Mouse (Mus musculus): ENCODE measurements around the gene Ndufaf2. TPM values are rescaled to one million over a fixed set of nuclear protein-coding genes. Genes with fewer than 3 reads are reported as not detected.

The Ndufaf2 gene
- polyA plus RNA-seq, 1 experiment: 29.6 TPM

DNA sequence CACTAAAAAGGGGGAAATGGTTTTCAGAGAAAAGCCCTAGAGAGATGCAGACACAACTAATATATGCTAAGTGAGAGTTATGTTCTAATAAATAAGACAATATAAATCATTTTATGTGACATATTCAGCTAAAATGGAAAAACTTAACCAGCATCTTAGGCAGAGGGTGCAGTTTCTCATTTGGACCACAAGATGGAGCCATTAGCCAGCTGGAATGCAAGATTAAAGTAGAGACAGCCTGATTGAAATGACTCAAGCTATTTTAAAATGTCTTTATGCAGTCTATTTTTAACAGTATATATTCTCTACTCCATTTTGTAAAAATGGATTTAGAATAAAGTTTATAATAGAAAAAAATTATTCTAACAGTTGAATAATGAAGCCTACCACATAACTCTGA, 6.6 kb downstream of the Ndufaf2 start:
- Histone ChIP-seq H3K9me3 (no peaks in the 10 kb centered on the region), H3K27me3 (replicated peaks) (no peaks in the 10 kb centered on the region), H3K4me1 (peaks cover 6% of the 10 kb centered on the region), H3K36me3 (replicated peaks; ENCODE audit: low read length) (no peaks in the 10 kb centered on the region), H3K4me3 (replicated peaks) (no peak overlapping the region)
- TF ChIP-seq GATA1 (IDR thresholded peaks at IDR 0.05; ENCODE audit: borderline replicate concordance, low read length): no peak
- TF ChIP-seq FLI1 (IDR thresholded peaks at IDR 0.05; ENCODE audit: low read length): no peak

DNA sequence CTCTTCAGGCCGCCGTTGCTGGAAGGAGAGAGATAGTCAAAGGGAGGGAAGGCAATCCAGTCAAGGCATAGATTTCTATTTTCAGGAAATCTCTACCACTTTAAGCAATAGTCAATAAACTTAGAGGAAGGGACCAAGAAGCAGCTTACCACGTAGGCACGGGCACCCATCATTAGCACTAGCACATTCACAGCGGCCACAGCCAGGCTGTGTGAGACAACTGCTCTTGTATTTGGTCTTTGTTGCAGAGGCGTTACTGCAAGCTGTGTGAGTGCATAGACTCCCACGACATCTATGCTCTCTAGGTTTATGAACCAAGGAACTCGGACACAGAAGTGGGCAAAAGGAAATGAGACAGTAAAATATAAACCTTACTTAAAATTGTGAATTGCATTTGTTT, 14.3 kb downstream of the Ndufaf2 start:
- TF ChIP-seq GATA1 (IDR thresholded peaks at IDR 0.05; ENCODE audit: borderline replicate concordance, low read length): no peak
- no peak for TF ChIP-seq FLI1 (IDR thresholded peaks at IDR 0.05; ENCODE audit: low read length)
- no peaks in the 10 kb centered on the region for H3K36me3 ChIP-seq (replicated peaks; ENCODE audit: low read length)
- peaks cover 13% of the 10 kb centered on the region for H3K4me1 ChIP-seq
- no peaks in the 10 kb centered on the region for H3K27me3 ChIP-seq (replicated peaks)
- no peaks in the 10 kb centered on the region for H3K9me3 ChIP-seq
- no peak overlapping the region for H3K4me3 ChIP-seq (replicated peaks)

DNA sequence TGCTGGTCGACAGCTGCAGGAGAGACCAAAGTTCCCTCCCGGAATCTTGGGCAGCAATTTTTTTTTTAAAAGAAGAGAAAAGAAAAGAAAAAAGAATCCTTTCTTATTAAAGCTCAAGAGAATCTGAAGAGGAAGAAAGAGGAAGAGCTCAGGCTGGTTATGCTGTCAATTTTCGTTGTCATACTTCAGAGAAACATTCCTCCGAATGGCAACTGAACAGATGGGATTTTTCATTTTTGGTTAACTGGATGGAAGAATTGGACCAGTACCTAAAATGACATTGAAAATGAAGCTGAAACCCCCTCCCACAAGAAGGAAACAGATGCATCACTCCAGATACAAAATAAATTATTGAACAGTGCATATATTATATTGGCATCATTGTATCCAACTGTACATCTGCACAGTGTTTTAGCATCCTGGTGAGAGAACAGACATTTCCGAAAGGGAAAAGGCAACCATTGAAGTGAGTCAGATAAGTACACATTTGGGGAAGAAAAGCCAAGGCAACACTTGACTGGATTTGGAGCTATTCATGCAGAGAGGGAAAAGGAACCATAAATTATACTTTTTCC, 19.9 kb downstream of the Ndufaf2 start:
- no peaks in the 10 kb centered on the region for H3K36me3 ChIP-seq (replicated peaks; ENCODE audit: low read length)
- no peaks in the 10 kb centered on the region for H3K27me3 ChIP-seq (replicated peaks)
- H3K4me3 ChIP-seq (replicated peaks): no peak overlapping the region
- H3K4me1 ChIP-seq: peaks cover 13% of the 10 kb centered on the region
- no peaks in the 10 kb centered on the region for H3K9me3 ChIP-seq
- no peak for TF ChIP-seq GATA1 (IDR thresholded peaks at IDR 0.05; ENCODE audit: borderline replicate concordance, low read length)
- TF ChIP-seq FLI1 (IDR thresholded peaks at IDR 0.05; ENCODE audit: low read length): no peak

DNA sequence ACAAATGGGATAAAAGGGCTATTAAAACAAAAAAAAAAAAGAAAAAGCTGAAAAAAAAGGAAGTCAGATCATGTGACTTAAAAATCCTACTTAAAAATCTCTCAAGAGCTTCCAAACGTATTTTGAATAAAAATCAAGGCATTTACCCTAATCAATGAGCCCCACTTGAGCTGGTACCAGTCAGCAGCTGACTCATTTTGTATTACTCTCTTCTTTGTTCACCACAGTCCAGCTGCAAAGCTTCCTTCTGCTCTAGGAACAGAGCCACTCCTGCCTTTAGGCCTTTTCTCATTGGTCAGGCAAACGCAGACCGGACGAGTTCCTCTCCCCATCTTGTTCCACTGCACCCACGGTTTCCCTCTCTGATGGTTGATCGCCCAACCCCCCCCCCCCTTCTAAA, 22.8 kb downstream of the Ndufaf2 start:
- Histone ChIP-seq H3K9me3 (no peaks in the 10 kb centered on the region), H3K36me3 (replicated peaks; ENCODE audit: low read length) (no peaks in the 10 kb centered on the region), H3K4me1 (peaks cover 7% of the 10 kb centered on the region), H3K27me3 (replicated peaks) (no peaks in the 10 kb centered on the region), H3K4me3 (replicated peaks) (no peak overlapping the region)
- TF ChIP-seq FLI1 (IDR thresholded peaks at IDR 0.05; ENCODE audit: low read length) (no peak), GATA1 (IDR thresholded peaks at IDR 0.05; ENCODE audit: borderline replicate concordance, low read length) (no peak)

DNA sequence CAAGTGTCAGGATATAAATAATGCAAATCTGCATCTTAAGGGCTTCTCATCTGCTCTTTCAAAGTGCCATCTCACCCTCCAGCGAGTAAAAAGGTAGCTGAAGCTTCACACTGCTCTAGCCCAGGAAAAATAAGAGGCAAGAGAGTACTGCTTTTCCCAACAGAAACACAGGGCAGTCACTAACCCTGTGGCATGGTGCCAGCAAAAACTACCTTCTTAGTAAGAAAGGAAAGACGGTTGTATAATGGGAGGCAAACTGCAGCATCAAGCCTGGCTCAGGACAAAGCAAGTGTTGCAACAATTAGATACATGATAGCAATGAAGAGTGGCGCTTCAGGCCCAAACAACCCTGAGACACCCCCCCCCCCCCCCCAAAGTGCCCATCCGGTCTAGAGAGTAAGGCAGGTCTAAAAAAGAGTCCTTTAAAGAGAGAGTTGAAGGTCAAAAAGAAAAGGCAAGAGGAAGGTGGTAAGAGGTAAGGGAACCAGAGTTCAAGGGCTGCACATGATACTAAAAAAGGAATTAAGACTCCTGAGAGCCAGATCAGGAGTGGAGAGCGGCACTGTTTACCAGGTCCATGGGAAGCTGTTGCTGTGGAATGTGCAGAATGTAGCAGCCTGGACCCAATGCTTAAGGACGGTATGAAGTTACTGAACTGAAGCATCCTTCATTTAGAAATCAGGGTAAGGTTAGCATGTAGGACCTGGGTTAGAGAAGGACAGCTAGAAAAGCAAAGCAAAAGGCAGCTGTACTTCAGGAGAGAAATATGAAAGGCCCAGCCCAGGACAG, 26.2 kb downstream of the Ndufaf2 start:
- TF ChIP-seq GATA1 (IDR thresholded peaks at IDR 0.05; ENCODE audit: borderline replicate concordance, low read length) (no peak), FLI1 (IDR thresholded peaks at IDR 0.05; ENCODE audit: low read length) (no peak)
- no peak overlapping the region for H3K4me3 ChIP-seq (replicated peaks)
- no peaks in the 10 kb centered on the region for H3K9me3 ChIP-seq
- 0 out of 2 replicates have a peak, but pooled peaks cover 6% of the 10 kb centered on the region for H3K4me1 ChIP-seq
- H3K27me3 ChIP-seq (replicated peaks): no peaks in the 10 kb centered on the region
- H3K36me3 ChIP-seq (replicated peaks; ENCODE audit: low read length): no peaks in the 10 kb centered on the region

DNA sequence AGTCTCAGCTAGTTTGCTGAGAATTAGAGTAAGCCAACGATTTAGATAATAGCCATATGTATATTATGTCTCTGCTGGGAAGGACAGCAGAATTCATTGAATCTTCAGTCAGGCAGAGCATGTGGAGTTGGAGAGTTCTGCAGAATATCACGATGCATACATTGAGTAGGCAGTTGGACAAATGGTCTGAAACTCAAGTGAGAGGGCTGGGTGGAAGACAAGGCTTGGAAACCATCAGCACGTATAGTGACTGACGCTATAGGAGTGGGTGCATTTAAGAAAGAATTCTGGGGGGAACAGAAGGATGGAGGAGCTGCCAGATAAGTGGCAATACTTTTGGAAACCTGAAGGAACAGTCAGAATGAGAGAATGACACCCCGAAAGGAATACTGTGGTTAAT, 27.7 kb downstream of the Ndufaf2 start:
- no peaks in the 10 kb centered on the region for H3K9me3 ChIP-seq
- H3K27me3 ChIP-seq (replicated peaks): no peaks in the 10 kb centered on the region
- H3K4me3 ChIP-seq (replicated peaks): no peak overlapping the region
- no peaks in the 10 kb centered on the region for H3K36me3 ChIP-seq (replicated peaks; ENCODE audit: low read length)
- TF ChIP-seq GATA1 (IDR thresholded peaks at IDR 0.05; ENCODE audit: borderline replicate concordance, low read length) (no peak), FLI1 (IDR thresholded peaks at IDR 0.05; ENCODE audit: low read length) (no peak)
- 0 out of 2 replicates have a peak, but pooled peaks cover 11% of the 10 kb centered on the region for H3K4me1 ChIP-seq

DNA sequence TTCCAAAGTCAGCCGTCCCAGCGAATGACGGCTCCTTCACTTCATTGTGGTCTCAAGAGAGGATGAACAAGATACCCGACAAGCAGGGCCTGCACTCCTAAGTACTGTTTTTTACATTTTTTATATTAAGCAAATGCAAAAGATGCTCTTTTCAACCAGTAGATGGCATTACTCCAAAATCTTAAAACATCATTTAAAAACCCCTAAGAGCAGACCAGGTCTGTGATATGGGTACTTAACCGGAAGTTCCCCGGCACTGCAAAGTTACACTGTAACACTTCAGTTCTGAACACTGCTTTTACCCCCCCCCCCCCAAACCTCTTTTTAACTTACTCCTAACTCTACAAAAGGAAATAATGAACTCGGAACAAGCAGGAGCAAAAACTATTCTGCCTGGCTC, 29.4 kb downstream of the Ndufaf2 start:
- Histone ChIP-seq H3K4me3 (replicated peaks) (no peak overlapping the region), H3K4me1 (0 out of 2 replicates have a peak, but pooled peaks cover 7% of the 10 kb centered on the region), H3K27me3 (replicated peaks) (no peaks in the 10 kb centered on the region), H3K36me3 (replicated peaks; ENCODE audit: low read length) (no peaks in the 10 kb centered on the region), H3K9me3 (no peaks in the 10 kb centered on the region)
- TF ChIP-seq FLI1 (IDR thresholded peaks at IDR 0.05; ENCODE audit: low read length) (no peak), GATA1 (IDR thresholded peaks at IDR 0.05; ENCODE audit: borderline replicate concordance, low read length) (no peak)

DNA sequence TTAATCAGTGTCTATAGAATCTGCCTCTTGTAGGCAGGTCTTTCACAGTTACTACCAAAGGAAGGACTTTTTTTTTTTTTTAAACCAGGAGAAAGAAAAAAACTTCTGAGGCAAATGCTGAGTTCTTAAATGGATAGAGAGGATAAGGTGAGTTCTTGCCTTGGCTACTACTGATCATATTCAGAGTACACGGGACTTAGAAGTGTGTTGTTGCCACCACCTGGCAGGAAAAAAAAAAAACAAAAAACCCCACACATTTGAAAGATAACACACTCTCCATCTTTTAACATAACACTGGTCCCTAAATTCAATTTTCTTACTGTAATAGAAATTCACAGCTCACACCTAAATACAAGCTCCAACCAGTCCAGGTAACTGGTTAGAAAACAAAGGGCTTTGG, 30.5 kb downstream of the Ndufaf2 start:
- Histone ChIP-seq H3K27me3 (replicated peaks) (no peaks in the 10 kb centered on the region), H3K4me1 (0 out of 2 replicates have a peak, but pooled peaks cover 7% of the 10 kb centered on the region), H3K36me3 (replicated peaks; ENCODE audit: low read length) (no peaks in the 10 kb centered on the region), H3K4me3 (replicated peaks) (no peak overlapping the region), H3K9me3 (no peaks in the 10 kb centered on the region)
- TF ChIP-seq GATA1 (IDR thresholded peaks at IDR 0.05; ENCODE audit: borderline replicate concordance, low read length) (no peak), FLI1 (IDR thresholded peaks at IDR 0.05; ENCODE audit: low read length) (no peak)

DNA sequence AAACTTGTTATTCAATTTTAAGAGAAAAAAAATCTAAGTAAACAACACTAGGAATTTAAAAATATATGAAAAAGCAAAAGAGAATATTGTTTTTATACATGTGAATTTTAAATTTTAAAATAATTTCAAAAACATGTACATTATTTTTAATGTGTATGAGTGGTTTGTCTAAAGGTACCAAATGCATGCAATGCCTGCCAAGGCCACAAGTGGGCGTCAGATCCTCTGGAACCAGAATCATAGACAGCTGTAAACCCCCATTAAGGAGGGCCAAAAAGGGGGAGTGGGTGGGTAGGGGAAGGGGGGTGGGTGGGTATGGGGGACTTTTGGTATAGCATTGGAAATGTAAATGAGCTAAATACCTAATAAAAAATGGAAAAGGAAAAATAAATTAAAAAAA, 31.3 kb downstream of the Ndufaf2 start:
- H3K27me3 ChIP-seq (replicated peaks): no peaks in the 10 kb centered on the region
- no peak for TF ChIP-seq FLI1 (IDR thresholded peaks at IDR 0.05; ENCODE audit: low read length)
- TF ChIP-seq GATA1 (IDR thresholded peaks at IDR 0.05; ENCODE audit: borderline replicate concordance, low read length): no peak
- H3K4me1 ChIP-seq: 0 out of 2 replicates have a peak, but pooled peaks cover 7% of the 10 kb centered on the region

DNA sequence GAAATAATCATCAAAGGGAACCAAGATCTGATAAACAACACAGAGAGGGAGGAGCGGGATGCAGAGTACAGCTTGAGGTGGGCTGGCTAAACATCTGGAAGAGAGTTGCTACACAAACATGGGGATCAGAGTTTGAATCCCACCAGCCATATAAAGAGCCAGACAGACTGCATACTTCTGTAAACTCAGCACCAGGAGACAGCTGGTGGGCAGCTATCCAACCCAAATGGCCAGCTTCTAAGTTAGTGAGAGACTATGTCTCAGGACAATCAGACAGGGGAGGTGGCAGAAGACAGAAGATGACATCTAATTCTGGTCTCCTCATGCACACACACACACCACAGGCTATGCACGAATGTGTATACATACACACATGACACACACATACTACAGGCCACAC, 32.2 kb downstream of the Ndufaf2 start:
- H3K27me3 ChIP-seq (replicated peaks): no peaks in the 10 kb centered on the region
- no peak overlapping the region for H3K4me3 ChIP-seq (replicated peaks)
- no peaks in the 10 kb centered on the region for H3K36me3 ChIP-seq (replicated peaks; ENCODE audit: low read length)
- no peaks in the 10 kb centered on the region for H3K9me3 ChIP-seq
- no peak for TF ChIP-seq FLI1 (IDR thresholded peaks at IDR 0.05; ENCODE audit: low read length)
- TF ChIP-seq GATA1 (IDR thresholded peaks at IDR 0.05; ENCODE audit: borderline replicate concordance, low read length): no peak
- H3K4me1 ChIP-seq: 0 out of 2 replicates have a peak, but pooled peaks cover 7% of the 10 kb centered on the region

More for the DNA sequence above, 31.3 kb downstream of the Ndufaf2 start:
- H3K4me3 ChIP-seq (replicated peaks): no peak overlapping the region
- H3K9me3 ChIP-seq: no peaks in the 10 kb centered on the region
- no peaks in the 10 kb centered on the region for H3K36me3 ChIP-seq (replicated peaks; ENCODE audit: low read length)
